Mouse (Mus musculus) heart, postnatal 0 days (tissue): Measurements from ENCODE around the gene Fam117b.

ENCODE experiments used
- CTCF ChIP-seq: IDR thresholded peaks from 2 replicates; pipeline ENCODE4 v1.5.1; 2016; ENCODE audit warnings: antibody characterized with exemption, control low read depth, low read depth
- EP300 ChIP-seq: IDR thresholded peaks from 2 replicates; pipeline ENCODE4 v1.6.1; 2016; ENCODE audit warnings: antibody characterized with exemption, low read depth

- TF ChIP-seq CTCF, result no peak
- no peak for TF ChIP-seq EP300
Measured at GRCm38 (mm10) chr1:59932991-59933390, 20.2 kb downstream of the Fam117b start.
